Mouse (Mus musculus) hindbrain, embryonic 13.5 days (tissue): ENCODE results near the gene Sirt7. TPM values are rescaled to one million over a fixed set of nuclear protein-coding genes. Genes with fewer than 3 reads are reported as not detected.
"Not testable (repeated sequence)": the region's sequence is repeated elsewhere in the genome, so short reads cannot be mapped to it uniquely, and the experiment has no call there.

Experiments used
- ATAC-seq: fragments of 200-750 bp; cut with Nextera tagmentation; 2 replicates; pipeline ENCODE4 v1.8.0; 2017; ENCODE audit warnings: moderate TSS enrichment; ENCODE audit not compliant: low FRiP score
- H3K27ac ChIP-seq: fragments of 300-500 bp; sonication (generic); 2 replicates; pipeline ENCODE4 v1.5.1; 2015; ENCODE audit warnings: inconsistent platforms, mild to moderate bottlenecking, moderate library complexity
- H3K27me3 ChIP-seq: fragments of 300-500 bp; sonication (generic); 2 replicates; pipeline ENCODE4 v1.6.1; 2015; ENCODE audit warnings: mild to moderate bottlenecking, inconsistent platforms
- H3K36me3 ChIP-seq: fragments of 300-500 bp; sonication (generic); 2 replicates; pipeline ENCODE4 v1.6.1; 2015; ENCODE audit warnings: mild to moderate bottlenecking, inconsistent platforms
- H3K4me1 ChIP-seq: fragments of 300-500 bp; sonication (generic); replicated peaks from 2 replicates; pipeline ENCODE4 v1.6.1; 2015; ENCODE audit warnings: inconsistent platforms
- H3K4me2 ChIP-seq: fragments of 300-500 bp; sonication (generic); 2 replicates; pipeline ENCODE4 v1.6.1; 2015; ENCODE audit warnings: inconsistent platforms, mild to moderate bottlenecking, moderate library complexity
- H3K4me3 ChIP-seq: fragments of 300-500 bp; sonication (generic); 2 replicates; pipeline ENCODE4 v1.5.1; 2015; ENCODE audit warnings: mild to moderate bottlenecking, inconsistent platforms
- H3K9ac ChIP-seq: fragments of 300-500 bp; sonication (generic); 2 replicates; pipeline ENCODE4 v1.6.1; 2015; ENCODE audit warnings: mild to moderate bottlenecking, inconsistent platforms
- H3K9me3 ChIP-seq: fragments of 300-500 bp; sonication (generic); 2 replicates; pipeline ENCODE4 v1.6.1; 2016; ENCODE audit warnings: inconsistent platforms
- WGBS: fragments of 180-500 bp; shearing (Covaris S2); methylation state at CpG from one replicate; pipeline ENCODE4 v1.1.7; 2015; 5-methylcytosine and 5-hydroxymethylcytosine counted together
- polyA plus RNA-seq: library from polyadenylated mRNA; unstranded; fragments of >200 nt; fragmentation: Nextera tagmentation; extraction: Ambion mirVana; gene quantifications from 2 replicates; pipeline ENCODE4 v1.2.1, GENCODE M21; 2015

Gene Sirt7
- polyA plus RNA-seq, 1 experiment from 2014 or later: 50.6 TPM

- Histone ChIP-seq H3K27me3 (no peaks in the 10 kb centered on the region), H3K4me2 (no peak overlapping the region), H3K4me1 (peaks cover 27% of the 10 kb centered on the region), H3K27ac (no peak overlapping the region), H3K9me3 (peaks cover 4% of the 10 kb centered on the region; the same call in 1 of the 2 replicates), H3K4me3 (no peak overlapping the region), H3K9ac (no peak overlapping the region), H3K36me3 (peaks cover 53% of the 10 kb centered on the region)
- no peak for ATAC-seq
- WGBS: 88% methylated on average over 1 of the region's 1 CpGs
These were observed 41.1 kb downstream of the Sirt7 start for GRCm38 (mm10) chr11:120583937-120584336.

GRCm38 (mm10) chr11:120582982-120583293 lies 42.1 kb downstream of the Sirt7 start:
- not testable (repeated sequence) for H3K9ac ChIP-seq, H3K4me2 ChIP-seq, H3K4me3 ChIP-seq, H3K9me3 ChIP-seq, ATAC-seq, H3K27me3 ChIP-seq
- Histone ChIP-seq H3K4me1 (peaks cover 31% of the 10 kb centered on the region), H3K27ac (peak overlapping the region; percentile 98; the same call in 1 of the 2 replicates), H3K36me3 (peaks cover 55% of the 10 kb centered on the region)
- WGBS: 86% methylated on average over 2 of the region's 2 CpGs

- 73% methylated on average over 8 of the region's 8 CpGs for WGBS
- Histone ChIP-seq H3K36me3 (peaks cover 55% of the 10 kb centered on the region), H3K27ac (peak overlapping the region; percentile 98), H3K4me3 (peak overlapping the region; percentile 92), H3K4me2 (peak overlapping the region; percentile 95), H3K4me1 (peaks cover 31% of the 10 kb centered on the region), H3K9me3 (peaks cover 4% of the 10 kb centered on the region; the same call in 1 of the 2 replicates), H3K27me3 (no peaks in the 10 kb centered on the region), H3K9ac (peak overlapping the region; percentile 97)
- ATAC-seq: no peak
These were observed 42.6 kb downstream of the Sirt7 start for GRCm38 (mm10) chr11:120582268-120582981.

GRCm38 (mm10) chr11:120581490-120582267 lies 43.4 kb downstream of the Sirt7 start, which contains the start of gene Arhgdia:
Arhgdia (minus strand) TSS chr11:120581624.
- peak within 1 kb of the TSS; percentile 97 for H3K9ac ChIP-seq
- no peaks in the 10 kb centered on the region for H3K27me3 ChIP-seq
- ATAC-seq: peak; percentile 72
- H3K9me3 ChIP-seq: peaks cover 4% of the 10 kb centered on the region; the same call in 1 of the 2 replicates
- peak within 1 kb of the TSS; percentile 92 for H3K4me3 ChIP-seq
- peak within 1 kb of the TSS; percentile 98 for H3K27ac ChIP-seq
- 5% methylated on average over 74 of the region's 75 CpGs for WGBS
- peak within 1 kb of the TSS; percentile 95 for H3K4me2 ChIP-seq
- peaks cover 31% of the 10 kb centered on the region for H3K4me1 ChIP-seq
- peaks cover 53% of the 10 kb centered on the region for H3K36me3 ChIP-seq

- peaks cover 45% of the 10 kb centered on the region for H3K36me3 ChIP-seq
- peaks cover 31% of the 10 kb centered on the region for H3K4me1 ChIP-seq
- peak overlapping the region; percentile 95 for H3K4me2 ChIP-seq
- WGBS: 0% methylated on average over 35 of the region's 44 CpGs
- peak overlapping the region; percentile 97 for H3K9ac ChIP-seq
- peak overlapping the region; percentile 98 for H3K27ac ChIP-seq
- no peaks in the 10 kb centered on the region for H3K27me3 ChIP-seq
- peaks cover 4% of the 10 kb centered on the region; the same call in 1 of the 2 replicates for H3K9me3 ChIP-seq
- peak overlapping the region; percentile 92 for H3K4me3 ChIP-seq
- ATAC-seq: peak; percentile 21; the same call in 1 of the 2 replicates
These were observed 44.1 kb downstream of the Sirt7 start for GRCm38 (mm10) chr11:120580871-120581331.

- H3K27me3 ChIP-seq: no peaks in the 10 kb centered on the region
- H3K9me3 ChIP-seq: peaks cover 4% of the 10 kb centered on the region; the same call in 1 of the 2 replicates
- peaks cover 31% of the 10 kb centered on the region for H3K4me1 ChIP-seq
- ATAC-seq: no peak
- H3K27ac ChIP-seq: peak overlapping the region; percentile 98
- WGBS: 60% methylated on average over 7 of the region's 7 CpGs
- H3K9ac ChIP-seq: peak overlapping the region; percentile 97
- peaks cover 38% of the 10 kb centered on the region for H3K36me3 ChIP-seq
- peak overlapping the region; percentile 92 for H3K4me3 ChIP-seq
- H3K4me2 ChIP-seq: peak overlapping the region; percentile 95
These were observed 44.9 kb downstream of the Sirt7 start for GRCm38 (mm10) chr11:120580190-120580589.

GRCm38 (mm10) chr11:120579316-120580107 lies 45.5 kb downstream of the Sirt7 start:
- Histone ChIP-seq H3K36me3 (peaks cover 34% of the 10 kb centered on the region), H3K27ac (peak overlapping the region; percentile 98), H3K4me3 (peak overlapping the region; percentile 92), H3K4me2 (peak overlapping the region; percentile 95), H3K9me3 (peaks cover 4% of the 10 kb centered on the region; the same call in 1 of the 2 replicates), H3K9ac (peak overlapping the region; percentile 97), H3K4me1 (peaks cover 34% of the 10 kb centered on the region), H3K27me3 (no peaks in the 10 kb centered on the region)
- no peak for ATAC-seq
- WGBS: 64% methylated on average over 15 of the region's 15 CpGs

- H3K36me3 ChIP-seq: peaks cover 31% of the 10 kb centered on the region
- no peak for ATAC-seq
- no peak overlapping the region for H3K27ac ChIP-seq
- 84% methylated on average over 11 of the region's 11 CpGs for WGBS
- 0 out of 2 replicates have a peak, but pooled peaks cover under 1% of the 10 kb centered on the region for H3K9me3 ChIP-seq
- 0 out of 2 replicates have a peak overlapping the region, but pooled peaks have one; percentile 95 for H3K4me2 ChIP-seq
- H3K4me3 ChIP-seq: no peak overlapping the region
- H3K4me1 ChIP-seq: peaks cover 42% of the 10 kb centered on the region
- no peaks in the 10 kb centered on the region for H3K27me3 ChIP-seq
- H3K9ac ChIP-seq: peak overlapping the region; percentile 97
These were observed 46.3 kb downstream of the Sirt7 start for GRCm38 (mm10) chr11:120578694-120579243.

GRCm38 (mm10) chr11:120578024-120578693 lies 46.9 kb downstream of the Sirt7 start:
- Histone ChIP-seq H3K4me2 (no peak overlapping the region), H3K4me1 (peaks cover 44% of the 10 kb centered on the region), H3K27ac (0 out of 2 replicates have a peak overlapping the region, but pooled peaks have one; percentile 35), H3K36me3 (peaks cover 31% of the 10 kb centered on the region), H3K9me3 (no peaks in the 10 kb centered on the region), H3K9ac (0 out of 2 replicates have a peak overlapping the region, but pooled peaks have one; percentile 97), H3K4me3 (no peak overlapping the region), H3K27me3 (no peaks in the 10 kb centered on the region)
- ATAC-seq: no peak
- 89% methylated on average over 10 of the region's 10 CpGs for WGBS

- H3K9me3 ChIP-seq: no peaks in the 10 kb centered on the region
- 0 out of 2 replicates have a peak overlapping the region, but pooled peaks have one; percentile 35 for H3K27ac ChIP-seq
- 84% methylated on average over 7 of the region's 7 CpGs for WGBS
- H3K9ac ChIP-seq: no peak overlapping the region
- H3K4me3 ChIP-seq: no peak overlapping the region
- H3K36me3 ChIP-seq: peaks cover 31% of the 10 kb centered on the region
- no peak overlapping the region for H3K4me2 ChIP-seq
- H3K4me1 ChIP-seq: peaks cover 41% of the 10 kb centered on the region
- ATAC-seq: no peak
- no peaks in the 10 kb centered on the region for H3K27me3 ChIP-seq
These were observed 47.6 kb downstream of the Sirt7 start for GRCm38 (mm10) chr11:120577211-120578023.
